Mouse (Mus musculus) heart, embryonic 10.5 days (tissue): Measurements from ENCODE around the gene Bcat1. TPM values are rescaled to one million over a fixed set of nuclear protein-coding genes. Genes with fewer than 3 reads are reported as not detected.

Source experiments
- DNase-seq: peaks from one replicate; pipeline ENCODE4 v3.0.0-alpha.2; 2017; ENCODE audit warnings: low spot score
- H3K27ac ChIP-seq: fragments of 300-500 bp; sonication (generic); 2 replicates; pipeline ENCODE4 v1.5.1; 2016; ENCODE audit warnings: mild to moderate bottlenecking
- H3K27me3 ChIP-seq: fragments of 300-500 bp; sonication (generic); 2 replicates; pipeline ENCODE4 v1.6.1; 2016; ENCODE audit warnings: mild to moderate bottlenecking; ENCODE audit not compliant: poor library complexity, insufficient read depth, severe bottlenecking
- H3K36me3 ChIP-seq: fragments of 300-500 bp; sonication (generic); 2 replicates; pipeline ENCODE4 v1.6.1; 2016; ENCODE audit warnings: mild to moderate bottlenecking, moderate library complexity
- H3K4me1 ChIP-seq: fragments of 300-500 bp; sonication (generic); 2 replicates; pipeline ENCODE4 v1.6.1; 2016; ENCODE audit warnings: mild to moderate bottlenecking
- H3K4me3 ChIP-seq: fragments of 300-500 bp; sonication (generic); 2 replicates; pipeline ENCODE4 v1.5.1; 2016; ENCODE audit warnings: mild to moderate bottlenecking, moderate library complexity
- H3K9me3 ChIP-seq: fragments of 300-500 bp; sonication (generic); 2 replicates; pipeline ENCODE4 v1.6.1; 2016; ENCODE audit warnings: mild to moderate bottlenecking, moderate library complexity
- WGBS: fragments of 180-500 bp; shearing (Covaris S2); methylation state at CpG from one replicate; pipeline ENCODE4 v1.1.7; 2016; 5-methylcytosine and 5-hydroxymethylcytosine counted together
- polyA plus RNA-seq: library from polyadenylated mRNA; unstranded; fragments of >200 nt; fragmentation: Nextera tagmentation; extraction: Ambion mirVana; gene quantifications from 2 replicates; pipeline ENCODE4 v1.2.1, GENCODE M21; 2016

The Bcat1 gene
- polyA plus RNA-seq, 1 experiment from 2014 or later, result 49.6 TPM

DNA sequence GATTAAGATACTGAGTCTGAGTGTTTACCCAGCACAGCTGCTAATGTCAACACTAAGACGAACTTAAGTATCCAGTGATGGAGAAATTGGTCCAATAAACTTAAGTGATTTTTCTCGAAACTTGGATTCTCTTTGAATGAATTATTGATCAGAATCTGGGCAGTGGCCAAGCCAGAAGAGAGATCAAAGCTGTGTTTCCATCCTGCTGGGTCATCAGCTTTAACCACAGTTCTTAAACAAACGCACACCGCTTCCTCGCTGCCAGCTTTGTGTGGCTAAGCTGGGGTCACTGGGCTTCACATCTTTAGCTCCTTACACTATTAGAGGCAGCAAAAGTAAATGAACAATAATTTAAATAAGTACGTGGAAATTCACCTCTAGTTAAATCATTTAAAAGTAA lies 108.4 kb downstream of the Bcat1 start:
- no peak for DNase-seq
- Histone ChIP-seq H3K4me1 (no peaks in the 10 kb centered on the region), H3K27ac (no peak overlapping the region), H3K36me3 (no peaks in the 10 kb centered on the region), H3K4me3 (no peak overlapping the region), H3K27me3 (no peaks in the 10 kb centered on the region), H3K9me3 (no peaks in the 10 kb centered on the region)
- WGBS, result 69% methylated on average over 6 of the region's 6 CpGs

DNA sequence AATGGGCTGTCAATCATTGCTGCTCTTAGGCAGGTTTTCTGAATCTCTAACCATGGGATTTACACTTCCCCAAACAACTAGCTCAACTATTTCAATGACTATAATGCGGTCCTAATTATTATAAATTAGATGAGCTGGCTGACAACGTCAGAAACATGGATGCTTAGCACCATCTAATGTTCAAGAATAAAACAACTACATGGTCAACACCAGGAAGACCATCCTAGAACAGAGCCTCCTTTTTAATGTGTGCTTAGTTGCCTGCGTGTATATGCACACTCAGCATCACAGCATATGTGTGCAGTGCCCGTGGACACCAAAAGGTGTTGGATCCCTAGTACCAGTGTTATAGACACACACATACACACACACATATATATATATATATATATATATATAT lies 111.8 kb downstream of the Bcat1 start:
- Histone ChIP-seq H3K4me3 (no peak overlapping the region), H3K27ac (no peak overlapping the region), H3K9me3 (no peaks in the 10 kb centered on the region), H3K36me3 (no peaks in the 10 kb centered on the region), H3K27me3 (no peaks in the 10 kb centered on the region), H3K4me1 (no peaks in the 10 kb centered on the region)
- WGBS, result 86% methylated on average over 4 of the region's 4 CpGs
- DNase-seq, result no peak

DNA sequence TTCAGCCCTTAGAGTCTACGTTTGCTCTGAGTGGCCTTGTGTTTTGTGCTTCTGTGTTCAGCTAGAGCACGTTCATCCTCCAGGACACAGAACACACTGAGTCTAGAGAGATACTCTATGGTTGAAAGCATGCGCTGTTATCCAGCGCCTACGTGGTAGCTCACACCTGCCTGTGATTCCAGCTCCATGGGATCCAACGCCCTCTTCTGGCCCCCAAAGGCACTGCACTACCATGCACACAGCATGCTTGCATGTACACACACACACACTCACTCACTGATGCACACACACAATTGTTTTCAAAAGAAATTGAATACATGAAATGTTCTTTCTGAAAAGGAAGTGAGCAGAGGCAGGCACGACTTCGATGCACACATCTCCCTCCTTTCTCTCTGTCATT lies 112.8 kb downstream of the Bcat1 start:
- Histone ChIP-seq H3K36me3 (no peaks in the 10 kb centered on the region), H3K9me3 (no peaks in the 10 kb centered on the region), H3K4me1 (no peaks in the 10 kb centered on the region), H3K4me3 (no peak overlapping the region), H3K27me3 (no peaks in the 10 kb centered on the region), H3K27ac (no peak overlapping the region)
- no peak for DNase-seq
- 82% methylated on average over 8 of the region's 8 CpGs for WGBS

DNA sequence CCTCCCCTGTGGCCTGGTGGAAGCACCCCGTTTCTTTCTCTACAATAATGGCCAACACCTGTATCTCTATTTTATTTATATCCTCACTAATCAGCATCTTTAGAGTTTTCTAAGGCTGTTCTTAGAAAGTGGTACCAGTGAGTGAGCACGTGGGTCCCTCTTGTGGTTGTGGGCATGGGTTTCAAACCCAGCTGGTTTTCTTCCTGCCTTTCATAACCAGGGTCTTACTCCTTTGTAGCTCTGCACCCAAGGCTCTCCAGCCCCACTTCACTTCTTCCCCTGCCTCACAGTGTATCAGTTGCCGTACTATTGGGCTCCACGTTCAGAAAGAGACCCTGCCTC lies 114.0 kb downstream of the Bcat1 start:
- no peaks in the 10 kb centered on the region for H3K27me3 ChIP-seq
- no peaks in the 10 kb centered on the region for H3K4me1 ChIP-seq
- no peak overlapping the region for H3K4me3 ChIP-seq
- H3K36me3 ChIP-seq, result no peaks in the 10 kb centered on the region
- no peaks in the 10 kb centered on the region for H3K9me3 ChIP-seq
- 62% methylated on average over 4 of the region's 4 CpGs for WGBS
- H3K27ac ChIP-seq, result no peak overlapping the region
- DNase-seq, result no peak

DNA sequence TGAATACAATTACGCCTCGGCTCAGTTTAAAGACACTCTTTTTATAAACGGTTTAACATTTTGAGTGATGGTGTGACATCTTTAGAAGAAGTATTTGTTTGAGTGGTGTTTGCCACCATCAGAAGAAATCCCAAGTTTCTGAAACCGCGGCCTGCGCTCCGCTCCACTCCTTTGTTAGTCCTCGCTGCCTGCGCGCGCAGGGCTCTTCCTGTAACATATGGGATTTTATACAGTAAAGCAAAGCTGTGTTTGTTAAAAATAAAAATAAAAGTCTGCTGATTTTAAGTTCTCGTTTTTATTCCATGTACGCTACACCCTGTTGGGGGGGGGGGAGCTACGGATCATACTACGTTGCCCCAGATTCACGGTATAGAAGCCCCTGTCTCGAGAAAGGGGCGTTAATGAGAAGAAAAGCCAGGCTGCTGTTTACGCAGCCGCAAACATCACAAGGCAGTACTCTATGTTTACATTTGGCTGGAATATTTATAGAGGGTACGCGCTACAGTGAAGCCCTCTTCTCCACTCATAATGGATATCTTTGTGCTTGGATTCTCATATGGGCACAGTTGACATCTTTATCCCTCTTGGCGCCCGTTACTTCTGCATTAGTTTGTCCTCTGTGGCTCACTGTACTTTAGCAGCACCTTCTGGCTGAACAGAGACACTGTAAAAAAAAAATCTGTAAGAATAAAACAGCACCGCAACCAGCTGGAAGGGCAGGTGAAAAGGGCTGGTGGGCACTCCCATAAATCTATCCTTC lies 114.6 kb downstream of the Bcat1 start:
- Histone ChIP-seq H3K27ac (no peak overlapping the region), H3K4me1 (no peaks in the 10 kb centered on the region), H3K36me3 (no peaks in the 10 kb centered on the region), H3K4me3 (no peak overlapping the region), H3K27me3 (no peaks in the 10 kb centered on the region), H3K9me3 (no peaks in the 10 kb centered on the region)
- WGBS, result 82% methylated on average over 25 of the region's 25 CpGs
- no peak for DNase-seq

DNA sequence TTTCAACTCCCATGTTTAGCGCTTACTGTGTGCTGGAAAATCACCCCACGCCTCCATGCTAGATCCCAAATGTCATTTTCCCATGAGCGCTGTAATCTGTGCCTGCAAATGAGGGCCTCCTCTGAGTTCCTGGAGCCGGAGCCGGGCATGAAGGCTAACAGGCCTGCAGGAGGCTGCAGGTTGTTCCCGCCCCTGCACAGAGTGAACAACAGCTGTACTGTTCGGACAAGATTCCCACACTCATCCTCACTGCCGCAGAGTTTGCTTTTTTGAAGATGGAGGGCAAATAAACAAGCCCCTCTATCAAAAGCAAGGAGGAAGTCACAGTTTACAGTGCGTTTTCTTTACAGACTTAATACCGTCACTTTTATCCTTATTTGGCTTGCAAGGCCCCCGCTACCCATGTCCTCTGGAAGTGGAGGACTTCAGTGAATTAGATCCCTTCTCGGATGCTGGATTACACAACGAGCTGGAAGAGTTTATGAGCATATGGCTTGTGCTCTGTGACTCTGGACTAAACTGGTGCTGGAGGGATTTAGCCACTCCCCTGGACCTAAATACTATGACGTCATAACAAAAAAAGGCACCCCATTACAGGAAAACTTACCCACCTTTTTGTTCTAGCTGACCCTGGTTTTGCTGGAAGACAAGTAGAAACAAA lies 120.0 kb downstream of the Bcat1 start:
- WGBS, result 66% methylated on average over 14 of the region's 14 CpGs
- H3K27ac ChIP-seq, result no peak overlapping the region

DNA sequence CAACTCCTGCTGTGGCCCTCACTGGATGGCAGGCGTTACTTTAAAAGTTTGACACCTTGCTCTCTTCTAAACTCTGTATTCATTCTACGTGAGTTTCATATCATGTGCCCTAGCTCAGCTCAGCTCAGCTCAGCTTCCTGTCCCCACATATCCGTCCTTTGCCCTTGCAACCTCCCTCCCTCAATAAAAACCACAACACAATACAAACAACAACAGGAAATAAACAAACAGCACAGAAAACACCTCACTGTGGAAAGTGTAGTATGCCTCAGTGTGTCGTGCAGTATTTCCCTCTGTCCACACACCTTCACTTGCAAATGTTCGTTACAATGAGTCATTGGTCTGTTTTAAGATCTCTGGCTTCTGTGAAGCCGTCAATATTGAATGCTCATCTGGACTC lies 123.1 kb downstream of the Bcat1 start:
- H3K9me3 ChIP-seq, result no peaks in the 10 kb centered on the region
- H3K27ac ChIP-seq, result no peak overlapping the region
- no peak for DNase-seq
- H3K4me1 ChIP-seq, result peaks cover 10% of the 10 kb centered on the region
- WGBS, result 75% methylated on average over 6 of the region's 6 CpGs
- H3K27me3 ChIP-seq, result 0 out of 2 replicates have a peak, but pooled peaks cover 6% of the 10 kb centered on the region
- no peaks in the 10 kb centered on the region for H3K36me3 ChIP-seq
- no peak overlapping the region for H3K4me3 ChIP-seq

More for the DNA sequence above, 120.0 kb downstream of the Bcat1 start:
- no peak for DNase-seq
- H3K36me3 ChIP-seq, result no peaks in the 10 kb centered on the region
- no peak overlapping the region for H3K4me3 ChIP-seq
- no peaks in the 10 kb centered on the region for H3K9me3 ChIP-seq
- peaks cover 10% of the 10 kb centered on the region for H3K4me1 ChIP-seq
- H3K27me3 ChIP-seq, result 0 out of 2 replicates have a peak, but pooled peaks cover 6% of the 10 kb centered on the region

DNA sequence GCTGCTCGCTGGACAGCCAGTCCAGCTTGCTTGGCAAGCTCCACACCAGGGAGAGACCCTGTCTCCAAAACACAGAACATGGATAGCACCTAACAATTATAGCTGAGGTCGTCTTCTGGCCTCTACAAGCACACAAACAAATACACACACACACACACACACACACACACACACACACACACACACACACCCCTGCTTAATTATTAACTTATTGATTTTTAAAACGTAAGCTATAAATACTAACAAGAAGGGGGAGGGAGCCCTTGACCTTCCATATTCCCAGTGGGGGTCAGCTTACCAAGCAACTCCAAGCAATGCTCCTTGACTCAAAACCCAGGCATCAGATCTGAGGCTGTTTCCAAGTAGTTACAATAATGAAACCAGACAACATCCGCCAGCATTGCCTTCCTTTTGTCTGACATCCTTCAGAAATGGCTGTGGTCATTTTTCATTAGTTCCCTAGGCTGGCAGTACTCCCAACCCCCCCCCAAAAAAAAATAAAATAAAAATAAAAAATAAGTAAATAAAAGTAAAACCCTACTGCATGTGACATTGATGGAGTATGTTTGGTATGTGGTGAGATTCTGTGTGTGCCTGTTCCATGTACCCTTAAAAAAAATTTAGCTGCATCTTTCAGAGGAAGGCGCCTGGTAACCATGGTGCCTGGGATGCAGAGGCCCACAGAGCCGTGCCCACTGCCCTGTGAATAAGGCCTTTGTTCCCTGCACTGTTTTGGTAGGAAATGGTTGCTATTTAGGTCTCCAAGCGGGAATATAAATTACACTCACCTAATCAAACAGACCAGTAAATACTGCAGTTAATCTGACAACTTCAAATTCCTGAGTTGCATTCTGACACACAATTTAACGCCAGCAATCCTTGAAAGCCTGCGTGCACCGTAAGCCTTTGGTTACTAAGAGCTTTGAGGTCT lies 131.3 kb downstream of the Bcat1 start:
- Histone ChIP-seq H3K9me3 (no peaks in the 10 kb centered on the region), H3K27ac (no peak overlapping the region; the same call in 1 of the 2 replicates), H3K4me1 (no peaks in the 10 kb centered on the region), H3K27me3 (no peaks in the 10 kb centered on the region), H3K4me3 (no peak overlapping the region), H3K36me3 (no peaks in the 10 kb centered on the region)
- WGBS, result 71% methylated on average over 10 of the region's 10 CpGs
- DNase-seq, result no peak

Other genes with a start within 250 kb of the Bcat1 start
- 2.3 and 4.8 TPM in 2 replicates for gene Lrmp, start 39.5 kb upstream of the Bcat1 start, polyA plus RNA-seq
- gene Casc1, start 134.8 kb upstream of the Bcat1 start, polyA plus RNA-seq, result 0.38 and 0.45 TPM in 2 replicates
- gene Etfrf1, start 134.9 kb upstream of the Bcat1 start, polyA plus RNA-seq, result 53.3 and 57.3 TPM in 2 replicates
- 45.2 and 70.6 TPM in 2 replicates for gene Kras, start 174.1 kb upstream of the Bcat1 start, polyA plus RNA-seq